Comparison of ENCODE assay signal across 28 mouse cellular contexts in the genomic region with DNA sequence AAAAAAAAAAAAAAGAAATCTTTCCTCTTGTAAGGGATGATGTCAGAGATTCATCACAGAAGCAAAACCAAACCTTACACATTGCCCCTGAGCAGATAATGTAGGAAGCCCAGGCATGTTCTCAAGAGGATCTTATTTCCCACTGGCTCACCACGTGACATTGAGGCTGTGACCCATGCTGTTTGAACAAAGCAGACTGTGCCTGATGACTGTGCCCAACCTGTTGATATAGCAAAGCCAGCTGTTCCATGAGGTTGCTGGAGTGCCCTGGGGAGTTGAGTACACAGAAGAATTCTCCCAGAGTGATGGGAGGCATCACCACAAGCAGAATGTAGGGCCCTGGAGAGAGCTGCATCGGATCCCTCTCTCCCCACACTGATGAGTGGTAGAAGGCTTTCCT. TPM values are rescaled to one million over a fixed set of nuclear protein-coding genes. Genes with fewer than 3 reads are reported as not detected.
"Had no signal": no experiment of that assay in that cellular context is flagged by ENCODE, and none has a peak within 500 bp of the region (broad histone marks: within the 10 kb centered on the region; RNA-seq: fewer than 3 reads in every experiment).

No protein-coding gene starts in this region.

- H3K4me3 ChIP-seq: limb, embryonic 12.5 days; limb, embryonic 15.5 days; lung, embryonic 15.5 days; megakaryocyte, embryonic 14.5 days; midbrain, embryonic 10.5 days had no signal

- H3K27ac ChIP-seq: limb, embryonic 12.5 days; limb, embryonic 15.5 days; liver, embryonic 14.5 days; lung, embryonic 15.5 days; midbrain, embryonic 10.5 days had no signal

- H3K4me1 ChIP-seq: limb, embryonic 12.5 days; limb, embryonic 15.5 days; lung, embryonic 15.5 days had no signal

- ATAC-seq: intestine, postnatal 0 days had no signal

- H3K27me3 ChIP-seq: lung, embryonic 15.5 days had no signal

- H3K36me3 ChIP-seq: limb, embryonic 12.5 days; limb, embryonic 15.5 days; lung, embryonic 15.5 days; midbrain, embryonic 10.5 days had no signal

- H3K9ac ChIP-seq: limb, embryonic 12.5 days; limb, embryonic 15.5 days; liver, embryonic 14.5 days; lung, embryonic 15.5 days had no signal

- H3K4me2 ChIP-seq: limb, embryonic 12.5 days; limb, embryonic 15.5 days; liver, embryonic 11.5 days; lung, embryonic 15.5 days had no signal

- H3K9me3 ChIP-seq: limb, embryonic 12.5 days; limb, embryonic 15.5 days; lung, embryonic 15.5 days; midbrain, embryonic 10.5 days had no signal

- DNase-seq: kidney, adult 2 months; kidney, postnatal 14 days; kidney, postnatal 4 days; left cerebral cortex, postnatal 4 days; lung, adult 18-20 months; lung, postnatal 10 days; lung, postnatal 36 days; midbrain, embryonic 14.5 days; right cerebral cortex, adult 18-20 months; right cerebral cortex, postnatal 14 days; right cerebral cortex, postnatal 4 days; thymus, postnatal 25 days had no signal

RNA-seq across cellular contexts. Expression of a gene that starts 13.4 kb away (rescaled TPM):
- total RNA-seq: layer of hippocampus, postnatal 14 days; left cerebral cortex, adult 8-10 months; left cerebral cortex, postnatal 4 days; monocyte, adult 5-6 weeks had no signal
- polyA plus RNA-seq: kidney, embryonic 16.5 days; limb, embryonic 12.5 days; limb, embryonic 15.5 days; liver, embryonic 11.5 days; lung, embryonic 15.5 days; midbrain, embryonic 14.5 days; neural tube, embryonic 11.5 days; neural tube, embryonic 14.5 days; stomach, embryonic 14.5 days; thymus, postnatal 0 days had no signal
